Mouse (Mus musculus) CH12.LX (cell line): ENCODE measurements around the gene Zc3h7b. TPM values are rescaled to one million over a fixed set of nuclear protein-coding genes. Genes with fewer than 3 reads are reported as not detected.

Source experiments
- DNase-seq: peaks from one replicate; pipeline ENCODE4 v3.0.0-alpha.2; 2013; ENCODE audit errors: extremely low read depth
- H3K27ac ChIP-seq: 2 replicates; pipeline ENCODE4 v1.5.1; 2012; ENCODE audit warnings: low read depth, mild to moderate bottlenecking, control low read depth, moderate library complexity; ENCODE audit not compliant: insufficient read depth
- H3K27me3 ChIP-seq: replicated peaks from 2 replicates; pipeline ENCODE3; 2012; ENCODE audit warnings: inconsistent platforms
- H3K36me3 ChIP-seq, 2 experiments: replicated peaks in 1 of 2; 2 replicates each; pipeline versions ENCODE3 to v1.6.1; 2012; ENCODE audit warnings: inconsistent platforms in 1 of 2, low read length in 1 of 2, mild to moderate bottlenecking in 1 of 2, mixed read lengths in 1 of 2, moderate library complexity in 1 of 2; ENCODE audit not compliant: control insufficient read depth in 1 of 2, insufficient read depth in 1 of 2
- H3K4me1 ChIP-seq, 2 experiments: 2 replicates each; pipeline ENCODE4 v1.6.1; 2012; ENCODE audit warnings: inconsistent platforms in 1 of 2, moderate library complexity in 1 of 2; ENCODE audit not compliant: insufficient read depth in 2 of 2, control insufficient read depth in 1 of 2
- H3K4me2 ChIP-seq: 2 replicates; pipeline ENCODE4 v1.6.1; 2012; ENCODE audit warnings: low read depth, mild to moderate bottlenecking, control low read depth; ENCODE audit not compliant: poor library complexity, insufficient read depth, severe bottlenecking
- H3K4me3 ChIP-seq, 3 experiments: fragments of 150-350 bp in 1 of 3; sonication (generic) in 1 of 3; replicated peaks in 1 of 3; 2 replicates each; pipeline versions ENCODE3 to v1.5.1; 2011 to 2012; ENCODE audit warnings: low read depth in 2 of 3, low read length in 2 of 3, mild to moderate bottlenecking in 2 of 3, moderate library complexity in 2 of 3, control low read depth in 1 of 3, improper control_type of control experiment in 1 of 3, inconsistent platforms in 1 of 3, mixed read lengths in 1 of 3; ENCODE audit not compliant: poor library complexity in 1 of 3
- H3K79me2 ChIP-seq: replicated peaks from 2 replicates; pipeline ENCODE4 v1.6.1; 2012; ENCODE audit warnings: mild to moderate bottlenecking, moderate library complexity; ENCODE audit not compliant: control insufficient read depth, poor library complexity, insufficient read depth, severe bottlenecking; ENCODE audit errors: extremely low read depth
- H3K9ac ChIP-seq: 2 replicates; pipeline ENCODE4 v1.6.1; 2012; ENCODE audit warnings: low read depth, mild to moderate bottlenecking, control low read depth, moderate library complexity; ENCODE audit not compliant: insufficient read depth
- H3K9me3 ChIP-seq: replicated peaks from 2 replicates; pipeline ENCODE3; 2012; ENCODE audit warnings: low read length, inconsistent platforms, mixed read lengths
- CHD1 ChIP-seq: IDR thresholded peaks from 2 replicates; pipeline ENCODE4 v1.6.1; 2012; ENCODE audit warnings: low read depth, low read length, improper control_type of control experiment, inconsistent platforms
- ELF1 ChIP-seq: IDR thresholded peaks from 2 replicates; pipeline ENCODE4 v1.6.1; 2014; ENCODE audit warnings: low read depth, mild to moderate bottlenecking, inconsistent platforms, low read length, improper control_type of control experiment
- EP300 ChIP-seq: IDR thresholded peaks from 2 replicates; pipeline ENCODE4 v1.6.1; 2011; ENCODE audit warnings: low read length, improper control_type of control experiment
- ETS1 ChIP-seq: conservative IDR thresholded peaks from 2 replicates; pipeline ENCODE4 v1.6.1; 2012; ENCODE audit warnings: low read depth, mild to moderate bottlenecking, inconsistent platforms, low read length, improper control_type of control experiment, moderate library complexity
- KAT2A ChIP-seq: IDR thresholded peaks from 2 replicates; pipeline ENCODE4 v1.6.1; 2012; ENCODE audit warnings: low read length, improper control_type of control experiment, inconsistent platforms; ENCODE audit not compliant: insufficient replicate concordance
- MAFK ChIP-seq: IDR thresholded peaks from 2 replicates; pipeline ENCODE4 v1.6.1; 2011; ENCODE audit warnings: low read length, improper control_type of control experiment; ENCODE audit not compliant: insufficient replicate concordance
- MAZ ChIP-seq: IDR thresholded peaks from 2 replicates; pipeline ENCODE4 v1.6.1; 2012; ENCODE audit warnings: low read depth, mild to moderate bottlenecking, inconsistent platforms, low read length, improper control_type of control experiment, moderate library complexity
- MXI1 ChIP-seq: IDR thresholded peaks from 2 replicates; pipeline ENCODE4 v1.6.1; 2011; ENCODE audit warnings: mild to moderate bottlenecking, low read depth, low read length, improper control_type of control experiment
- MYC ChIP-seq: IDR thresholded peaks from 2 replicates; pipeline ENCODE4 v1.6.1; 2011; ENCODE audit warnings: low read depth, mild to moderate bottlenecking, improper control_type of control experiment, low read length
- NELFE ChIP-seq: IDR thresholded peaks from 2 replicates; pipeline ENCODE4 v1.6.1; 2011; ENCODE audit warnings: low read depth, low read length, improper control_type of control experiment
- PAX5 ChIP-seq: IDR thresholded peaks from 2 replicates; pipeline ENCODE4 v1.6.1; 2012; ENCODE audit warnings: low read length, inconsistent platforms, mixed read lengths
- POLR2A ChIP-seq: IDR thresholded peaks from 2 replicates; pipeline ENCODE4 v1.6.1; 2011; ENCODE audit warnings: low read depth, mild to moderate bottlenecking, improper control_type of control experiment, low read length
- POLR2AphosphoS2 ChIP-seq: IDR thresholded peaks from 2 replicates; pipeline ENCODE4 v1.6.1; 2011; ENCODE audit warnings: low read depth, low read length, improper control_type of control experiment
- RAD21 ChIP-seq: IDR thresholded peaks from 2 replicates; pipeline ENCODE4 v1.6.1; 2011; ENCODE audit warnings: low read depth, mild to moderate bottlenecking, low read length, improper control_type of control experiment, moderate library complexity
- TBP ChIP-seq: conservative IDR thresholded peaks from 2 replicates; pipeline ENCODE4 v1.6.1; 2011; ENCODE audit warnings: low read depth, low read length, improper control_type of control experiment
- USF1 ChIP-seq: IDR thresholded peaks from 2 replicates; pipeline ENCODE4 v1.6.1; 2014; ENCODE audit warnings: low read depth, mild to moderate bottlenecking, inconsistent platforms, low read length, improper control_type of control experiment
- USF2 ChIP-seq: conservative IDR thresholded peaks from 2 replicates; pipeline ENCODE4 v1.6.1; 2011; ENCODE audit warnings: low read depth, low read length, improper control_type of control experiment
- ZC3H11A ChIP-seq: IDR thresholded peaks from 2 replicates; pipeline ENCODE4 v1.6.1; 2012; ENCODE audit warnings: low read depth, mild to moderate bottlenecking, inconsistent platforms, low read length, improper control_type of control experiment
- dilution Hi-C: fragments of 300-500 bp; cut with MboI; formaldehyde crosslinking; loops from 2 replicates; pipeline ENCODE4 v1.14.3; 2020; ENCODE audit warnings: low sequenced_read_pairs; ENCODE audit not compliant: extremely low pct_unique_long_range_greater_than_20kb, extremely low pct_ligation_motif_present
- in situ Hi-C: fragments of 300-500 bp; cut with MboI; formaldehyde crosslinking; loops from 3 replicates; pipeline ENCODE4 v1.14.3; 2019; ENCODE audit warnings: low sequenced_read_pairs, low pct_ligation_motif_present, low pct_unique_long_range_greater_than_20kb, mixed read lengths
- polyA plus RNA-seq: library from polyadenylated mRNA; unstranded; fragments of >175 nt; gene quantifications from 2 replicates; pipeline ENCODE4 v1.2.1, GENCODE M21; 2012; ENCODE audit warnings: low read depth; ENCODE audit not compliant: insufficient read length
- total RNA-seq, 2 experiments: library from RNA; depleted of rRNA; stranded (reverse); fragments of 300-350 nt in 1 of 2; fragments of >200 nt in 1 of 2; gene quantifications; 2 replicates each; pipeline ENCODE4 v1.2.3; 2012 to 2014

The Zc3h7b gene
- total and polyA plus RNA-seq, 3 experiments = 8.4 to 43.1 (median 19.7) TPM

DNA sequence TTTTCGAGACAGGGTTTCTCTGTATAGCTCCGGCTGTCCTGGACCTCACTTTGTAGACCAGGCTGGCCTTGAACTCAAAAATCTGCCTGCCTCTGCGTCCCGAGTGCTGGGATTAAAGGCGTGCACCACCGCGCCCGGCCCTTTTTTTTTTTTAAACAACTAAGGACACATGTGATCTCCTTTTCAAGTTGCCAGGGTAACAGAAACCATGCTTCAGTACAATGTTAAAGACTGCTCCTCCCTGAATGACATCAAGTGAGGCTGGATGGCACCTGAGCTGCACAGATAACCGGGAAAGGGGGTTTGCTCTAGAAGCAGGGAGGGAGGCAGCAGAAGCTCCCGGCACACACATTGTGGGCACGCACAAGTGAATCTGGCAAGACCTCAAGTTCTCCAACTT is 35.9 kb upstream of the Zc3h7b start:
- Histone ChIP-seq H3K4me2 (no peak overlapping the region), H3K9me3 (no peaks in the 10 kb centered on the region), H3K4me3 (no peak overlapping the region)
- DNase-seq = no peak
- dilution Hi-C loops = no loop called here
- TF ChIP-seq CHD1 = no peak
- TF ChIP-seq KAT2A = no peak
- TF ChIP-seq ELF1 = no peak
- TF ChIP-seq USF1 = no peak
- TF ChIP-seq EP300 = no peak
- TF ChIP-seq MYC = no peak
- no peak for TF ChIP-seq MAFK
- TF ChIP-seq POLR2AphosphoS2 = no peak
- no peak for TF ChIP-seq TBP
- no peak for TF ChIP-seq POLR2A
- no peak for TF ChIP-seq MXI1
- TF ChIP-seq MAZ = no peak
- no peak for TF ChIP-seq NELFE
- no peak for TF ChIP-seq ETS1
- TF ChIP-seq RAD21 = no peak
- TF ChIP-seq, all 38 proteins: peak for 0
- peaks cover 83 to 93% of the 10 kb centered on the region in 2 experiments for H3K36me3 ChIP-seq
- no peaks in the 10 kb centered on the region for H3K79me2 ChIP-seq
- H3K9ac ChIP-seq = no peak overlapping the region
- H3K27ac ChIP-seq = no peak overlapping the region
- H3K4me1 ChIP-seq = no peaks in the 10 kb centered on the region
- H3K27me3 ChIP-seq = no peaks in the 10 kb centered on the region
- in situ Hi-C loops = loop anchor here (25.0 kb wide), 1 partner anchor 203 kb away; no protein-coding TSS in a partner anchor

DNA sequence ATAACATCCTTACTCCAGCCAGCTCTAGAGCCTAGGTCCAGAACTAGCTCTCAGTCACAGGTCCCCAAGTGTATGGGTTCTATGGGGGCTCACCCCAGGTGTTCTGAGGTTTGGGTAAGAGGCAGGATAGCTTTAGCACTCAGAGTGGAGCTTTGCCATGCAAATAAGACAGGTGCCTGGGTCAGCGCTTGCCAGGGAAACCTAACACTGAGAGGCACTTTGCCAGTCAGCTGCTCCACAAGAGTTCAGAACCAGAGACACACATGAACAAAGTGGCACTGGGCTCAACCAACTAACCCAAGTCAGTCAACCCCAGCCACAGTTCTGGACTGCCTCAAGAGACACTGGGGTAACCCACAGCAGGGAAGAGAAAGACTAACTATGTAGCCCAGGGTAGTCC is 35.2 kb upstream of the Zc3h7b start:
- H3K9ac ChIP-seq = no peak overlapping the region
- no peaks in the 10 kb centered on the region for H3K4me1 ChIP-seq
- in situ Hi-C loops (loop anchor here (25.0 kb wide), 1 partner anchor 203 kb away; no protein-coding TSS in a partner anchor), dilution Hi-C loops (no loop called here)
- TF ChIP-seq USF2 (no peak), MYC (no peak), ZC3H11A (no peak), CHD1 (no peak), ETS1 (no peak), PAX5 (no peak), EP300 (no peak)
- H3K4me3 ChIP-seq = no peak overlapping the region
- H3K27me3 ChIP-seq = no peaks in the 10 kb centered on the region
- H3K79me2 ChIP-seq = no peaks in the 10 kb centered on the region
- H3K27ac ChIP-seq = no peak overlapping the region
- H3K4me2 ChIP-seq = no peak overlapping the region
- H3K9me3 ChIP-seq = no peaks in the 10 kb centered on the region
- no peak for DNase-seq
- H3K36me3 ChIP-seq = peaks cover 83 to 91% of the 10 kb centered on the region in 2 experiments
